Mouse (Mus musculus): ENCODE measurements around the gene Slc22a6. TPM values are rescaled to one million over a fixed set of nuclear protein-coding genes. Genes with fewer than 3 reads are reported as not detected.

The Slc22a6 gene
- total RNA-seq, 2 experiments from 2014 or later = 12.0 TPM

DNA sequence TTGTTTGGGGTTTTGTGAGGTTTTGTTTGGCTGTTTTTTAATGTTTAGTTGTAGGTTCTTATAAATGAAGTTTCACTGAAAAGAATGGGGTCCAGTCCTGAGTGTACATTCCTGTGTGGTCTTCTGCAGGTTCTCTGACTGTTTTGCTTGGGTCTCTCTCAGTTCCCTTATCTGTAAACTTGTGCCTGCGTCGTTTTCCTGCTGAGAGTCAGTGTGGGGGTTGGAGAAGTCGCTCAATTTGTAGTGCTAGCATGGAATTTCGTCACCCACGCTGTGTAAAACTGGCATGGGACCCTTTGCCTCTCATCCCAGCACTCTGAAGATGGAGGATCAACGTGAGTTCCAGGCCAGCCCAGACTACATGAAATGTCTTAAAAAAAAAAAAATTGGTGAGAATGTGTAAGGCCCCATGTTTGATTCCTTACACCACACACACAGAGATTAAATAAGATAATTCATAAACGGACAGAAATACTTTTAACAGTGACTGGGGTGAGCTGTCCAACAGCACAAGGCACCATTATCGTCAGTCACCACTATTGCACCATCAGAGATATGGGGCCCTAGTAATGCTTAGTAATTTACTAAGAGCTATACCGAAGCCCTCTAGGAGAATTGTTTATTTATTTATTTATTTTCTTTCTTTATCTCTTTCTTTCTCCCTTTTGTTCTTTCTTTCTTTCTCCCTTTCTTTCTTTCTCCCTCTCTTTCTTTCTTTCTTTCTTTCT, 55.7 kb downstream of the Slc22a6 start:
- no peak for DNase-seq
- intact Hi-C loops (cut with DNase I) = no loop called here

Other genes starting within 250 kb of the Slc22a6 start
- gene Slc22a30, start 212.9 kb upstream of the Slc22a6 start, total RNA-seq (2021) = not detected
- 10 to 100 TPM; 16.0 to 17.9 TPM for gene Slc22a8, start 26.8 kb upstream of the Slc22a6 start, total RNA-seq (2021)
- 10 to 100 TPM; 58.0 to 63.6 TPM for gene Chrm1, start 45.8 kb downstream of the Slc22a6 start, total RNA-seq (2021)
- gene Slc3a2, start 105.3 kb downstream of the Slc22a6 start, total RNA-seq (2021) = 100 to 1,000 TPM; 166 to 179 TPM
- gene Wdr74, start 117.8 kb downstream of the Slc22a6 start, total RNA-seq (2021) = 10 to 100 TPM; 55.9 to 56.5 TPM
- gene 1700092M07Rik, start 122.7 kb downstream of the Slc22a6 start, total RNA-seq (2021) = 1 to 10 TPM; 2.7 to 2.8 TPM
- 10 to 100 TPM; 70.8 to 77.5 TPM for gene Stx5a, start 123.4 kb downstream of the Slc22a6 start, total RNA-seq (2021)
- 100 to 1,000 TPM; 105 to 110 TPM for gene Nxf1, start 139.0 kb downstream of the Slc22a6 start, total RNA-seq (2021)
- 100 to 1,000 TPM in 1 of 2 experiments, 10 to 100 TPM in 1; 96.5 to 102 TPM for gene Tmem223, start 153.0 kb downstream of the Slc22a6 start, total RNA-seq (2021)
- 1 to 10 TPM; 8.2 to 9.2 TPM for gene Tmem179b, start 156.4 kb downstream of the Slc22a6 start, total RNA-seq (2021)
- gene Taf6l, start 168.4 kb downstream of the Slc22a6 start, total RNA-seq (2021) = 10 to 100 TPM; 24.9 to 29.4 TPM
- gene Polr2g, start 180.5 kb downstream of the Slc22a6 start, total RNA-seq (2021) = 10 to 100 TPM; 87.2 to 92.3 TPM
- 1 to 10 TPM; 5.1 to 6.8 TPM for gene Zbtb3, start 184.5 kb downstream of the Slc22a6 start, total RNA-seq (2021)
- gene Ttc9c, start 201.3 kb downstream of the Slc22a6 start, total RNA-seq (2021) = 10 to 100 TPM; 46.0 to 47.2 TPM
- gene Hnrnpul2, start 202.0 kb downstream of the Slc22a6 start, total RNA-seq (2021) = 100 to 1,000 TPM; 108 to 116 TPM
- gene AC129217.1, start 211.7 kb downstream of the Slc22a6 start, total RNA-seq (2021) = not detected
- 10 to 100 TPM; 76.9 to 78.4 TPM for gene Bscl2, start 219.4 kb downstream of the Slc22a6 start, total RNA-seq (2021)
- gene Gng3, start 221.2 kb downstream of the Slc22a6 start, total RNA-seq (2021) = 100 to 1,000 TPM; 275 to 279 TPM
- under 1 TPM; 0.76 to 0.93 TPM for gene Lrrn4cl, start 232.7 kb downstream of the Slc22a6 start, total RNA-seq (2021)